Mouse (Mus musculus) brain, embryonic 14.5 days (tissue): Measurements from ENCODE around the gene Epha4.

Experiments used
- CTCF ChIP-seq: fragments of 200-500 bp; IDR thresholded peaks from 2 replicates; pipeline ENCODE4 v1.5.1; 2012; ENCODE audit warnings: inconsistent platforms, mild to moderate bottlenecking, moderate library complexity, borderline replicate concordance; ENCODE audit not compliant: insufficient read depth, insufficient read length; ENCODE audit errors: extremely low read depth
- POLR2A ChIP-seq: fragments of 200-500 bp; IDR thresholded peaks from 2 replicates; pipeline ENCODE4 v1.6.1; 2012; ENCODE audit warnings: mild to moderate bottlenecking, inconsistent platforms, borderline replicate concordance; ENCODE audit not compliant: poor library complexity, insufficient read depth, insufficient read length, severe bottlenecking; ENCODE audit errors: extremely low read depth

GRCm38 (mm10) chr1:77432489-77432888 is 82.4 kb downstream of the Epha4 start:
- TF ChIP-seq CTCF (no peak), POLR2A (no peak)
